Mouse (Mus musculus): ENCODE data around the gene Rnf212. TPM values are rescaled to one million over a fixed set of nuclear protein-coding genes. Genes with fewer than 3 reads are reported as not detected.
A peak's percentile ranks its signal among the peaks of the same experiment; 100 is the strongest.

The Rnf212 gene
- polyA plus RNA-seq, 1 experiment: 1.4 TPM

DNA sequence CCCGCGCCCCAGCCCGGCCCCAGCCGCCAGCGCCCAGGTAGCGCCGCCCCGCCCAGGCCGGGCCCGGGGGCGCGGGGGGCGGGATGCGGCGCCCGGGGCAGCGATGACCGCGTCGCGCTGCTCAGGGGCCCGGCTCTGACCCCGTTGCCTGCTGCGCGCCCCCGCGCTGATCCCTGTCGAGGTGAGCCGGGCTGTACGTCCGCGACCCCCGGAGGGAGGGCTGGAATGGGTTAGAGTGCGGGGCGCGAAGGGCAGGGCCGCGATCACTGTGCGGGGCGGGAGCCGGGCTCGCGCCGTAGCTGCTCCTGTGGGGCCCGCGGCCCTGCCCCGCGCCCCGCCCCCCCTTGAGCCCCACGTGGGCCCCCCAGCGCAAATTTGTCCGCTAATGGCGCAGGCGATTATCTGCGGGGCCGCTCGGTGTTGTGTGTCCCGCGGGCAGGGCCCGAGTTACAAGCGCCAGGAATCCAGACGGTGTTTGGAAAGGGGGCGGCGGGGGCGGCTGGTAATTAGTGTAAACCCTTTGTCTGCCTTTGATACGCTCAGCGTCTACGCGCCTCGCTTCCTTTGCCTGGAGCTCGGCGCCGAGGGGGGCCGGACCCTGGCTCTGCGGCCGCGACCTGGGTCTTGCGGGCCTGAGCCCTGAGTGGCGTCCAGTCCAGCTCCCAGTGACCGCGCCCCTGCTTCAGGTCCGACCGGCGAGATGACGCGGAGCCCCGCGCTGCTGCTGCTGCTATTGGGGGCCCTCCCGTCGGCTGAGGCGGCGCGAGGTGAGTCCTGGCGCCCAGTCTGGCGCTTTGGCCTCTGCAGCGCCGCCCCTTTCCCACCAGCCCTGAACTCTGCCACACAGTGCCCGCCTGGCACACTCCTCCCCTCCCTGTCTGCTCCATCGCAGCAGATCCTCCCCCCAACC, 80.2 kb downstream of the Rnf212 start:
- TF ChIP-seq POLR2A (IDR thresholded peaks at IDR 0.05; ENCODE audit: low read depth, low read length) (no peak), CTCF (IDR thresholded peaks at IDR 0.05; ENCODE audit: extremely low read depth, insufficient read depth, insufficient read length, insufficient replicate concordance) (no peak)
- Histone ChIP-seq H3K27ac (ENCODE audit: insufficient read depth, low read length) (no peak overlapping the region), H3K27me3 (ENCODE audit: control insufficient read depth, insufficient read depth, low read length) (no peaks in the 10 kb centered on the region), H3K4me1 (ENCODE audit: control insufficient read depth, insufficient read depth, insufficient read length) (no peaks in the 10 kb centered on the region; the same call in 1 of the 2 replicates), H3K36me3 (ENCODE audit: control insufficient read depth, insufficient read depth, low read length) (no peaks in the 10 kb centered on the region), H3K4me3 (ENCODE audit: extremely low read depth, insufficient read depth, insufficient read length) (peak overlapping the region; percentile 66)
- peak in 1 of 2 experiments; percentile 21 for DNase-seq (ENCODE audit: low read depth in 1 of 2, low spot score in 2 of 2)
- WGBS: under 1% methylated on average over 81 of the region's 99 CpGs

DNA sequence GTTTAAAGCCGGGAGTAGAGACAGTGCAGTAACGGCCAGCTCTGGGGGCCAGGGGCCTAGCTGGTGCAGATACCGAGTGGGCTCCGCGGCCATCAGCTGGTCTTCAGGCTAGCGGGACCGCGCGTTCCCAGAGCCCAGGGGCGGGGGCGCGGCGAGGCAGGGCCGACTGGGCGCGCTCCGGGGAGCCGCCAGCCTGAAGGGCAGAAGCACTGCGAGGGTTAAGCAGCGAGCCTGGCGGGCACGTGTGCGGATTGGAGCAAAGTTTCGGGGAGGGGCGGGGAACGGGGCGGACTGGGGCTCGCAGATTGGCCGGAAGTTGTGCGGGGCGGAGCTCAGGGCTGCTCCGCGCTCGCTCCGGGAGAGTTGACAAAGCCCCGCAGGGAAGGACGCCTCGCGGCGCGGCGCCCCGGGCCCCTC, 80.9 kb downstream of the Rnf212 start:
- no peaks in the 10 kb centered on the region for H3K27me3 ChIP-seq (ENCODE audit: control insufficient read depth, insufficient read depth, low read length)
- H3K4me1 ChIP-seq (ENCODE audit: control insufficient read depth, insufficient read depth, insufficient read length): no peaks in the 10 kb centered on the region; the same call in 1 of the 2 replicates
- H3K27ac ChIP-seq (ENCODE audit: insufficient read depth, low read length): no peak overlapping the region
- WGBS: 1% methylated on average over 31 of the region's 43 CpGs
- H3K4me3 ChIP-seq (ENCODE audit: extremely low read depth, insufficient read depth, insufficient read length): peak overlapping the region; percentile 68
- TF ChIP-seq CTCF (IDR thresholded peaks at IDR 0.05; ENCODE audit: extremely low read depth, insufficient read depth, insufficient read length, insufficient replicate concordance) (no peak), POLR2A (IDR thresholded peaks at IDR 0.05; ENCODE audit: low read depth, low read length) (no peak)
- no peaks in the 10 kb centered on the region for H3K36me3 ChIP-seq (ENCODE audit: control insufficient read depth, insufficient read depth, low read length)
- peak; percentile 75 to 81 for DNase-seq (ENCODE audit: low read depth in 1 of 2, low spot score in 2 of 2)

DNA sequence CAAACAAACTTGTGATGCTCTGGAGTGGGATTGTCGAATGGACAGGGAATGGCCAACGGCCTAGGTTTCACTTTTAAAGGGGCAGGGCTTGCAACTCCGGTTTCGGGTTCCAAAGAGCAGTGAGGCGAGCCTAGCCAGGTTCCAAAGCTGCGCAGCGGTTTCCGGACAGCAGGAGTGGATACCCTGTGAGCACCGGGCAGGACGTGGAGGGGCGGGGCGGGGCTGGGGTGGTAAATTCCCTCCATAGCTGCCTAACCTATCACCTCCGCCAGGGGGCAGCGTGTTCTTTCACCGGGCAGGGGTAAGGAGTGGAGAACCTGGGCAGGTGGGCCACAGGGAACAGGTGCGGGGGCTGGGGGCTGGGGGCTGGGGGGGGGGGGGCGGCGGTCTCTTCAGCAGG, 82.5 kb downstream of the Rnf212 start, which contains the start of gene Fgfrl1:
TSS of gene Fgfrl1 (plus strand) at position 112 of the 400 bp plus-strand sequence.
- Histone ChIP-seq H3K4me1 (ENCODE audit: control insufficient read depth, insufficient read depth, insufficient read length) (no peaks in the 10 kb centered on the region; the same call in 1 of the 2 replicates), H3K36me3 (ENCODE audit: control insufficient read depth, insufficient read depth, low read length) (no peaks in the 10 kb centered on the region), H3K27ac (ENCODE audit: insufficient read depth, low read length) (no peak within 1 kb of the TSS), H3K27me3 (ENCODE audit: control insufficient read depth, insufficient read depth, low read length) (no peaks in the 10 kb centered on the region), H3K4me3 (ENCODE audit: extremely low read depth, insufficient read depth, insufficient read length) (peak within 1 kb of the TSS; percentile 55)
- TF ChIP-seq CTCF (IDR thresholded peaks at IDR 0.05; ENCODE audit: extremely low read depth, insufficient read depth, insufficient read length, insufficient replicate concordance) (peak; percentile 51; the same call in 1 of the 2 replicates), POLR2A (IDR thresholded peaks at IDR 0.05; ENCODE audit: low read depth, low read length) (no peak)
- DNase-seq (ENCODE audit: low read depth in 1 of 2, low spot score in 2 of 2): peak; percentile 36 to 67
- 4% methylated on average over 18 of the region's 18 CpGs for WGBS

DNA sequence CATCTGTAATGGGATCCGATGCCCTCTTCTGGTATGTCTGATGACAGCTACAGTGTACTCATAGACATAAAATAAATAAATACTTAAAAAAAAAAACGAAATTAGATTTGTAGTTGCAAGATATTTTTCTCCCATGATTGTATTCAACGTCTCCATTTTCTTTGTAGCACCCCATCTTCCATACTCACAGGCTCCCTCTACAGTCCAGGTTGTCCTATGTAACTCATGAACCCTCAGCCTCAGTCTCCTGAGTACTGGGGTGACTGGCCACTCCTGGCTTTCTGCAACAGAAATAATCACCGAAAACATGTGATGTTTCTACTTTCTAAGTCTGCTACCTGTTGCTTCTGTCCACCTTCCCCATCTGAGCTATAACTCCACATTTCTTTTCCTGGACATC, 83.6 kb downstream of the Rnf212 start:
- Histone ChIP-seq H3K4me1 (ENCODE audit: control insufficient read depth, insufficient read depth, insufficient read length) (no peaks in the 10 kb centered on the region; the same call in 1 of the 2 replicates), H3K36me3 (ENCODE audit: control insufficient read depth, insufficient read depth, low read length) (no peaks in the 10 kb centered on the region), H3K4me3 (ENCODE audit: extremely low read depth, insufficient read depth, insufficient read length) (no peak overlapping the region), H3K27ac (ENCODE audit: insufficient read depth, low read length) (no peak overlapping the region), H3K27me3 (ENCODE audit: control insufficient read depth, insufficient read depth, low read length) (no peaks in the 10 kb centered on the region)
- DNase-seq (ENCODE audit: low read depth in 1 of 2, low spot score in 2 of 2): no peak
- WGBS: 61% methylated on average over 4 of the region's 4 CpGs
- no peak for TF ChIP-seq CTCF (IDR thresholded peaks at IDR 0.05; ENCODE audit: extremely low read depth, insufficient read depth, insufficient read length, insufficient replicate concordance)
- no peak for TF ChIP-seq POLR2A (IDR thresholded peaks at IDR 0.05; ENCODE audit: low read depth, low read length)

DNA sequence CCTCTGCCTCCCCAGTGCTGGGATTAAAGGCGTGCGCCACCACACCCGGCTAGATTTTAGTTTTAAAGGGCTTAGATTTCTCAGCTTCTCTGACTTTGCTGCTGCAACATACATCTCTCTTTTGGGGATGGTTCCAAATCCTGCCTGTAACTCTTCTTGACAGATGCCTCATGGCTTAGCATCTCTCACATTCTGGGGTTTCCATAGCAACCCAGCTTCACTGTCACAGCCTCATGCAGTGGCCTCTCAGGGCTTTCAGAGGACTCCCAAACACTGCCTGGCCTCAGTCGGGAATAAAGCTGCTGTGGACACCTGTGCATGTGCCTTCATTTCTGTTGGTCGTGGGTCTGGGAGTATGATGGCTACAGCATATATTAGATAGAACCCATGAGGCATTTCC, 85.7 kb downstream of the Rnf212 start:
- Histone ChIP-seq H3K4me1 (ENCODE audit: control insufficient read depth, insufficient read depth, insufficient read length) (no peaks in the 10 kb centered on the region), H3K27me3 (ENCODE audit: control insufficient read depth, insufficient read depth, low read length) (no peaks in the 10 kb centered on the region), H3K27ac (ENCODE audit: insufficient read depth, low read length) (no peak overlapping the region), H3K36me3 (ENCODE audit: control insufficient read depth, insufficient read depth, low read length) (no peaks in the 10 kb centered on the region), H3K4me3 (ENCODE audit: extremely low read depth, insufficient read depth, insufficient read length) (no peak overlapping the region)
- 85% methylated on average over 5 of the region's 5 CpGs for WGBS
- DNase-seq (ENCODE audit: low read depth in 1 of 2, low spot score in 2 of 2): no peak
- TF ChIP-seq POLR2A (IDR thresholded peaks at IDR 0.05; ENCODE audit: low read depth, low read length) (no peak), CTCF (IDR thresholded peaks at IDR 0.05; ENCODE audit: extremely low read depth, insufficient read depth, insufficient read length, insufficient replicate concordance) (no peak)

DNA sequence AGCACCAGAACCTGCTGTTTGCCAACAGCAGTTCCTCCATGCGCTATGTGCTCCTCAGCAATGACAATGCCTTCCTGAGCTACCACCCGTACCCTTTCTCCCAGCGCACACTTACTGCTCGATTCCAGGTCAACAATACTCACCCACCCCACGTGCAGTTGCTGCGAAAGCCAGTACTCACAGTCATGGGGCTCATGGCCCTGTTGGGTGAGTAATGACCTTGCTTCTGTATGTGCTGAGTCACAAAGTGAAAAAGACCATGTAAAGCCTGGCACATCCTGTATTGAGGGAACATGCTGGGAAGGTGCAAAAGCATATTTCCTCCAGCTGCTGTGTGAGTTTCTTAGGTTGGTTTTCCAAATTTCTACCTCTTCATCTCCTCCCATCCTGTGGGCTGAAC, 93.9 kb downstream of the Rnf212 start:
- Histone ChIP-seq H3K36me3 (ENCODE audit: control insufficient read depth, insufficient read depth, low read length) (peaks cover 1% of the 10 kb centered on the region; the same call in 1 of the 2 replicates), H3K4me1 (ENCODE audit: control insufficient read depth, insufficient read depth, insufficient read length) (no peaks in the 10 kb centered on the region), H3K27me3 (ENCODE audit: control insufficient read depth, insufficient read depth, low read length) (no peaks in the 10 kb centered on the region), H3K27ac (ENCODE audit: insufficient read depth, low read length) (no peak overlapping the region), H3K4me3 (ENCODE audit: extremely low read depth, insufficient read depth, insufficient read length) (no peak overlapping the region)
- 97% methylated on average over 6 of the region's 6 CpGs for WGBS
- TF ChIP-seq CTCF (IDR thresholded peaks at IDR 0.05; ENCODE audit: extremely low read depth, insufficient read depth, insufficient read length, insufficient replicate concordance): no peak
- no peak for TF ChIP-seq POLR2A (IDR thresholded peaks at IDR 0.05; ENCODE audit: low read depth, low read length)
- no peak for DNase-seq (ENCODE audit: low read depth in 1 of 2, low spot score in 2 of 2)
